Mouse (Mus musculus) embryonic facial prominence, embryonic 10.5 days (tissue): Measurements from ENCODE around the gene BC016579. TPM values are rescaled to one million over a fixed set of nuclear protein-coding genes. Genes with fewer than 3 reads are reported as not detected.

Experiments
- DNase-seq: peaks from one replicate; pipeline ENCODE4 v3.0.0-alpha.2; 2017; ENCODE audit warnings: low spot score
- H3K27ac ChIP-seq: fragments of 300-500 bp; sonication (generic); replicated peaks from 2 replicates; pipeline ENCODE4 v1.5.1; 2016; ENCODE audit warnings: mild to moderate bottlenecking
- H3K27me3 ChIP-seq: fragments of 300-500 bp; sonication (generic); replicated peaks from 2 replicates; pipeline ENCODE4 v1.6.1; 2016; ENCODE audit warnings: low read depth, mild to moderate bottlenecking; ENCODE audit not compliant: poor library complexity, severe bottlenecking
- H3K36me3 ChIP-seq: fragments of 300-500 bp; sonication (generic); replicated peaks from 2 replicates; pipeline ENCODE4 v1.6.1; 2016; ENCODE audit warnings: mild to moderate bottlenecking, moderate library complexity
- H3K4me1 ChIP-seq: fragments of 300-500 bp; sonication (generic); 2 replicates; pipeline ENCODE4 v1.6.1; 2016
- H3K4me3 ChIP-seq: fragments of 300-500 bp; sonication (generic); 2 replicates; pipeline ENCODE4 v1.5.1; 2016; ENCODE audit warnings: mild to moderate bottlenecking, moderate library complexity
- H3K9me3 ChIP-seq: fragments of 300-500 bp; sonication (generic); 2 replicates; pipeline ENCODE4 v1.6.1; 2016; ENCODE audit warnings: mild to moderate bottlenecking
- WGBS: fragments of 180-500 bp; shearing (Covaris S2); methylation state at CpG from one replicate; pipeline ENCODE4 v1.1.7; 2016; 5-methylcytosine and 5-hydroxymethylcytosine counted together
- polyA plus RNA-seq: library from polyadenylated mRNA; unstranded; fragments of >200 nt; fragmentation: Nextera tagmentation; extraction: Ambion mirVana; gene quantifications from 2 replicates; pipeline ENCODE4 v1.2.1, GENCODE M21; 2016

Gene BC016579
- polyA plus RNA-seq, 1 experiment from 2014 or later: 0.09 TPM

- Histone ChIP-seq H3K36me3 (no peaks in the 10 kb centered on the region), H3K9me3 (no peaks in the 10 kb centered on the region), H3K4me1 (no peaks in the 10 kb centered on the region), H3K4me3 (no peak overlapping the region), H3K27me3 (no peaks in the 10 kb centered on the region), H3K27ac (no peak overlapping the region)
- DNase-seq: no peak
Measured at GRCm38 (mm10) chr16:45595494-45595893, 58.4 kb downstream of the BC016579 start.

DNA sequence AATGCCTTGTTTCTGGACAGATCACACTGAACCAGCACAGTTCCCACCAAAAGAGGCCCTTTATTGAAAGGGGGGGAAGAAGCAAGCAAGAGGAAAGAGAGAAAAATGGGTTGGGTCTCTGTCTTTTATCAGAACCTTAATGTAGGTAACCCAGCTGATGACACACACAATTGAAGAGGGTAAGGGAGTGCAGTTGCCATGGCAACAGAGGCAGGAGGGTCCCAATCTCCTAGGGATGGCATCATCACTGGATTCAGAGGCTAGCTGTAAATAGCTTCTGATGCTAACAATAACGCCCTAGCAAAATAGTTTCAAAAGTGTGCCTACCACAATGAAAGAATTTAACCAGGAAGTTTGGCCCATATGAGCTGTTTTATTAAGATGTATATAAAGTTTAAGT is 60.2 kb downstream of the BC016579 start:
- WGBS: 66% methylated on average over 1 of the region's 1 CpGs
- H3K9me3 ChIP-seq: no peaks in the 10 kb centered on the region
- no peaks in the 10 kb centered on the region for H3K36me3 ChIP-seq
- no peaks in the 10 kb centered on the region for H3K4me1 ChIP-seq
- no peak overlapping the region for H3K27ac ChIP-seq
- H3K4me3 ChIP-seq: no peak overlapping the region
- no peak for DNase-seq
- H3K27me3 ChIP-seq: no peaks in the 10 kb centered on the region

- whole genome bisulfite sequencing: 38% methylated on average over 2 of the region's 2 CpGs
- no peak for DNase-seq
Measured at GRCm38 (mm10) chr16:45582512-45582911, 71.4 kb downstream of the BC016579 start.

GRCm38 (mm10) chr16:45579883-45580282 is 74.0 kb downstream of the BC016579 start:
- 60% methylated on average over 12 of the region's 12 CpGs for WGBS
- H3K36me3 ChIP-seq: no peaks in the 10 kb centered on the region
- no peak for DNase-seq
- no peaks in the 10 kb centered on the region for H3K4me1 ChIP-seq
- no peaks in the 10 kb centered on the region for H3K9me3 ChIP-seq
- H3K27me3 ChIP-seq: no peaks in the 10 kb centered on the region
- no peak overlapping the region for H3K4me3 ChIP-seq
- H3K27ac ChIP-seq: no peak overlapping the region

More at GRCm38 (mm10) chr16:45582512-45582911, 71.4 kb downstream of the BC016579 start:
- Histone ChIP-seq H3K4me1 (no peaks in the 10 kb centered on the region), H3K27ac (no peak overlapping the region), H3K4me3 (no peak overlapping the region), H3K27me3 (no peaks in the 10 kb centered on the region), H3K36me3 (no peaks in the 10 kb centered on the region), H3K9me3 (no peaks in the 10 kb centered on the region)

Other genes with a start within 250 kb of the BC016579 start
- 6.6 and 8.1 TPM in 2 replicates for gene Cd200, start 245.0 kb downstream of the BC016579 start, polyA plus RNA-seq
- not detected in 2 replicates for gene Gm609, start 161.1 kb downstream of the BC016579 start, polyA plus RNA-seq
- gene Gm17783, start 122.0 kb downstream of the BC016579 start, polyA plus RNA-seq: not detected in 2 replicates
- gene Slc9c1, start 118.8 kb downstream of the BC016579 start, polyA plus RNA-seq: not detected in 2 replicates
- gene Gcsam, start 43.7 kb downstream of the BC016579 start, polyA plus RNA-seq: 0.10 TPM in 1 of 2 replicates, not detected in the other
- 0.15 and 0.21 TPM in 2 replicates for gene Tmprss7, start 39.6 kb upstream of the BC016579 start, polyA plus RNA-seq
- gene Tagln3, start 70.5 kb upstream of the BC016579 start, polyA plus RNA-seq: 88.6 and 91.5 TPM in 2 replicates
- 40.7 and 43.8 TPM in 2 replicates for gene Abhd10, start 88.9 kb upstream of the BC016579 start, polyA plus RNA-seq